Mouse (Mus musculus) E14TG2a.4 (cell line): ENCODE data around the gene Csmd2.

Experiments used
- H3K27me3 ChIP-seq: 2 replicates; pipeline ENCODE4 v1.6.1; 2014; ENCODE audit warnings: low read length, control low read depth; ENCODE audit not compliant: insufficient read depth
- H3K36me3 ChIP-seq: 2 replicates; pipeline ENCODE4 v1.6.1; 2014; ENCODE audit warnings: low read length, control low read depth; ENCODE audit not compliant: insufficient read depth
- H3K4me1 ChIP-seq: replicated peaks from 2 replicates; pipeline ENCODE4 v1.6.1; 2014; ENCODE audit warnings: low read depth, low read length, control low read depth
- H3K4me3 ChIP-seq: replicated peaks from 2 replicates; pipeline ENCODE4 v1.5.1; 2014; ENCODE audit warnings: mild to moderate bottlenecking, low read length
- H3K9me3 ChIP-seq: 2 replicates; pipeline ENCODE4 v1.6.1; 2014; ENCODE audit warnings: low read length, control low read depth
- CTCF ChIP-seq: conservative IDR thresholded peaks from 2 replicates; pipeline ENCODE4 v1.5.1; 2014; ENCODE audit warnings: low read length
- NANOG ChIP-seq: IDR thresholded peaks from 2 replicates; pipeline ENCODE4 v1.6.1; 2014; ENCODE audit warnings: borderline replicate concordance, low read length, mixed read lengths
- POU5F1 ChIP-seq: IDR thresholded peaks from 2 replicates; pipeline ENCODE4 v1.6.1; 2014; ENCODE audit warnings: low read length, borderline replicate concordance

Gene Csmd2

GRCm38 (mm10) chr4:128124738-128125137 is 137.1 kb downstream of the Csmd2 start:
- no peak overlapping the region for H3K4me3 ChIP-seq
- no peaks in the 10 kb centered on the region for H3K9me3 ChIP-seq
- H3K27me3 ChIP-seq, result 0 out of 2 replicates have a peak, but pooled peaks cover 2% of the 10 kb centered on the region
- TF ChIP-seq CTCF, result peak; percentile 36
- TF ChIP-seq NANOG, result no peak
- H3K36me3 ChIP-seq, result no peaks in the 10 kb centered on the region
- peaks cover 29% of the 10 kb centered on the region for H3K4me1 ChIP-seq

- H3K4me1 ChIP-seq, result peaks cover 33% of the 10 kb centered on the region
These were observed 140.9 kb downstream of the Csmd2 start for GRCm38 (mm10) chr4:128128546-128128945.

DNA sequence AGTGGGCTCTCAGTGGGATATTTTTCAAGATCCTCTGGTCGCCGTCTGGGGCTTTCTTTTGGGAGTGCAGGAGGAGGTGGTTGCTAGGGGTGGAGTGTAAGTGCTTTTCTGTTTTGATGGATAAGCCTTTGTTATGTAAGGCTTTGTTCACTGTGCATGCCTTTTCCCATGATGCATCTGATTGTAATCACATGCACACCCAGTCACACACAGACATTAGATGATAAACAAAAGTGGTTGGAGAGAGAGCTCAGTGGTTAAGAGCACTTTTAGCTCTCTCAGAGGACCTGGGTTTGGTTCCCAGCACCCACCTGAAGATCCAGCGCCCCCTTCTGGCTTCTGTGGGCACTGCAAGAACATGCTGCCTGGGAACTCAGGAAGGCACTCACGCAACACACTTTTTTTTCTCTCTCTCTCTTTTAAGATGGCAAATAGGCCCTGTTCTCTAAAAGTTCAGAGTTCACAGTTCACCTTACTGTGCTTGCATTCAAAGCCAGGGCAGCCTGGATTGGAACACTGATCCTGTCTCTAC is 143.0 kb downstream of the Csmd2 start:
- Histone ChIP-seq H3K4me1 (peaks cover 36% of the 10 kb centered on the region), H3K9me3 (no peaks in the 10 kb centered on the region), H3K27me3 (0 out of 2 replicates have a peak, but pooled peaks cover 2% of the 10 kb centered on the region), H3K36me3 (no peaks in the 10 kb centered on the region), H3K4me3 (no peak overlapping the region)
- TF ChIP-seq POU5F1, result no peak
- TF ChIP-seq NANOG, result no peak
- peak; percentile 60 for TF ChIP-seq CTCF

More at GRCm38 (mm10) chr4:128128546-128128945, 140.9 kb downstream of the Csmd2 start:
- no peaks in the 10 kb centered on the region for H3K36me3 ChIP-seq
- TF ChIP-seq NANOG (no peak), CTCF (no peak), POU5F1 (no peak)
- no peaks in the 10 kb centered on the region for H3K9me3 ChIP-seq
- no peak overlapping the region for H3K4me3 ChIP-seq
- 0 out of 2 replicates have a peak, but pooled peaks cover 2% of the 10 kb centered on the region for H3K27me3 ChIP-seq

GRCm38 (mm10) chr4:128131666-128132065 is 144.0 kb downstream of the Csmd2 start:
- TF ChIP-seq CTCF (no peak), NANOG (no peak), POU5F1 (no peak)
- Histone ChIP-seq H3K36me3 (no peaks in the 10 kb centered on the region), H3K27me3 (0 out of 2 replicates have a peak, but pooled peaks cover 2% of the 10 kb centered on the region), H3K4me3 (no peak overlapping the region), H3K9me3 (no peaks in the 10 kb centered on the region), H3K4me1 (peaks cover 28% of the 10 kb centered on the region)

DNA sequence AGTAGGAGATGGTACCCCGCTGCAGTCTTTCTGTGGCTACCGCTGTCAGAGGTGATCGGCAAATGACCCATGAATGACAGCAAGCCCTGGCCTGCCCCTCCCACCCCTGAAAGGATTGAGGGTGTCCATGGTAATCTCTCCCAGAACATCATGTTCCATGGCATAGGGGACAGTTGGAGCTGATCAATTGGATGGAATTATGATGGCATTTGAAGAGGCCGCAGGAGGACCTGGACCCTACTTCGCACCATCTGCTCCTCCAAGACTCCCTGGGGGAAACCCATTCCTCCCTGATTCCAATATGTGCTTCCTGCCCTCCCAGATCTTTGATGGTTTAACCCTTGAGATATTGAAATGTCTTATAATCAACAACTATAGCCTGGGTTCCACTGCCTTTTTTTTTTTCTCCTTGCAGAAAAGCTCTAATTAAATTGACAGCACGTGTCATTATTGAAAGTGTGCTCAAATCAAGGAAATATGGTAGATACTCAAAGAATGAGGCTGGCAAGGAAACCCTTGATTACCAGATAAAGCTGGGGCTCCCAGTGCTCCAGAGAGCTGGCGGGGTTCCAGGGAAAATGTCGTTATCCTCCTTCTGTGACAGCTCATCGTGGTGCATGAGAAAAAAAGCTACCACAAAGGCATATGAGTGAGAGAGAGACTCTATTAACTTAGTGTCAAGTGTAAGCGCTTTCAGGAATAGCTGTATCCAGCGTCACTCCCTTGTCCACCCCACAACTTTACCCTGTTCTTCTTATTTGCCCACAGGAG is 145.4 kb downstream of the Csmd2 start:
- no peaks in the 10 kb centered on the region for H3K36me3 ChIP-seq
- no peak overlapping the region for H3K4me3 ChIP-seq
- H3K4me1 ChIP-seq, result peaks cover 17% of the 10 kb centered on the region
- no peaks in the 10 kb centered on the region for H3K9me3 ChIP-seq
- no peaks in the 10 kb centered on the region for H3K27me3 ChIP-seq
- TF ChIP-seq NANOG, result no peak
- no peak for TF ChIP-seq POU5F1
- no peak for TF ChIP-seq CTCF

GRCm38 (mm10) chr4:128134348-128134994 is 146.8 kb downstream of the Csmd2 start:
- Histone ChIP-seq H3K4me3 (no peak overlapping the region), H3K4me1 (peaks cover 15% of the 10 kb centered on the region), H3K27me3 (no peaks in the 10 kb centered on the region), H3K36me3 (no peaks in the 10 kb centered on the region), H3K9me3 (no peaks in the 10 kb centered on the region)
- TF ChIP-seq CTCF (no peak), POU5F1 (no peak), NANOG (no peak)

DNA sequence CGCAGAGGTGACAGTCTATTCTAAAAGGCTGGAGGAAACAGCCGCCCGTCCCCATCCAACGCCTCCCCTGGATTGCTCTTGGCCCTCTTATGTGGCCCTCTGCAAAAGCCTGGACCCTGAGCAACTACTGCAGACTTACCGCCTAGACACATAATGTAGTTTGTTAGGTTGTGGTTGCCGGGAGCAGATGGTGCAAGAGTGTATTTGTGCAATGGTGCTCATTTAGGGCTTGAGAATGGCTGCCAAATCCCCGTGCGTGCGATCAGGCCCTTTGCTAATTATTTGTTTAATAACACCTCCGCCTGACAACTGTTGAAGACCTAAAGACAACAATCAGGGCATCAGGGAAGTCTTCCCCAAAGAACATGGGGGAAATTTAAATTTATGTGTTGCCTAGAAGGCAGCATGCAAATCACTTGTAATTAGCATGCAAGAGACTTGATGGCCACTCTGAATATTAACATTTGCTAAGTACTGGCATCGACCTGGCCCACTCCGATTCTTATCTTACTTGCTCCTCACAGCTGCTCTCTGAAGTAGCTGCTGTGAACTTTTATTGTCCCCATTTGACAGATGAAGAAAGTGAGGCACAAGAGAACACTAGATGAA is 147.5 kb downstream of the Csmd2 start:
- peaks cover 9% of the 10 kb centered on the region for H3K4me1 ChIP-seq
- no peaks in the 10 kb centered on the region for H3K27me3 ChIP-seq
- no peak overlapping the region for H3K4me3 ChIP-seq
- no peaks in the 10 kb centered on the region for H3K36me3 ChIP-seq
- no peak for TF ChIP-seq POU5F1
- no peak for TF ChIP-seq CTCF
- no peak for TF ChIP-seq NANOG
- H3K9me3 ChIP-seq, result no peaks in the 10 kb centered on the region

DNA sequence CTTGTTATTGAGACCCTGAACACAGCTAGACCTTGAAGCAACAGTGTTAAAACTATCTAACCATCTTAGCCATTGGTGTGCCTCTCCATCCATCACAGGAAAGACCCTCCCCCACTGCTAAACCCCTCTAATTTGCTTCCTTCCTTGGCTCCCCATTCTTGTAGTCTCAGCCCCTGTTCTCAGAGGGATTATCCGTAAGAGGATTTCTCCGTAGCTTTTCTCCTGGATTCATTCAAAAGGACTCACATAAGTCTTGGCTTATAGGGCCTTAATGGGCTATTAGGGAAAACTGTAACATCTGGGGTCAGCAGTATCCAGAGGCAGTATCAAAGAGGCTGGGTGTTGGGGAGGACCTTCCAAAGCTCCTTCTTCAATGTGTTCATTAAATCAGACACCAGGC is 152.3 kb downstream of the Csmd2 start:
- peaks cover 3% of the 10 kb centered on the region; the same call in 1 of the 2 replicates for H3K4me1 ChIP-seq
- TF ChIP-seq CTCF (no peak), NANOG (no peak), POU5F1 (no peak)
- H3K9me3 ChIP-seq, result no peaks in the 10 kb centered on the region
- 0 out of 2 replicates have a peak, but pooled peaks cover 2% of the 10 kb centered on the region for H3K27me3 ChIP-seq
- H3K4me3 ChIP-seq, result no peak overlapping the region
- no peaks in the 10 kb centered on the region for H3K36me3 ChIP-seq
